Mouse (Mus musculus) heart, embryonic 16.5 days (tissue): ENCODE data around the gene Gm11146. TPM values are rescaled to one million over a fixed set of nuclear protein-coding genes. Genes with fewer than 3 reads are reported as not detected.

Source experiments
- ATAC-seq: fragments of 200-750 bp; cut with Nextera tagmentation; replicated peaks from 2 replicates; pipeline ENCODE4 v1.8.0; 2017; ENCODE audit warnings: moderate number of reproducible peaks; ENCODE audit not compliant: insufficient read depth, low FRiP score; ENCODE audit errors: extremely low read depth
- H3K27ac ChIP-seq: fragments of 300-500 bp; sonication (generic); 2 replicates; pipeline ENCODE4 v1.5.1; 2014; ENCODE audit warnings: mild to moderate bottlenecking, low read length, control low read depth, moderate library complexity
- H3K27me3 ChIP-seq: fragments of 300-500 bp; sonication (generic); 2 replicates; pipeline ENCODE4 v1.6.1; 2014; ENCODE audit warnings: low read length, mixed read lengths; ENCODE audit not compliant: control insufficient read depth, insufficient read depth
- H3K36me3 ChIP-seq: fragments of 300-500 bp; sonication (generic); 2 replicates; pipeline ENCODE4 v1.6.1; 2014; ENCODE audit not compliant: control insufficient read depth, insufficient read depth
- H3K4me1 ChIP-seq: fragments of 300-500 bp; sonication (generic); 2 replicates; pipeline ENCODE4 v1.6.1; 2014; ENCODE audit warnings: low read length, mixed read lengths; ENCODE audit not compliant: control insufficient read depth, insufficient read depth
- H3K4me2 ChIP-seq: fragments of 300-500 bp; sonication (generic); 2 replicates; pipeline ENCODE4 v1.6.1; 2014; ENCODE audit warnings: low read depth, mild to moderate bottlenecking, control low read depth, low read length
- H3K4me3 ChIP-seq: fragments of 300-500 bp; sonication (generic); 2 replicates; pipeline ENCODE4 v1.5.1; 2014; ENCODE audit warnings: mild to moderate bottlenecking, control low read depth, low read length
- H3K9ac ChIP-seq: fragments of 300-500 bp; sonication (generic); 2 replicates; pipeline ENCODE4 v1.6.1; 2014; ENCODE audit warnings: low read length, control low read depth
- H3K9me3 ChIP-seq: fragments of 300-500 bp; sonication (generic); replicated peaks from 2 replicates; pipeline ENCODE4 v1.6.1; 2016; ENCODE audit warnings: low read length; ENCODE audit not compliant: control insufficient read depth
- WGBS: fragments of 180-500 bp; shearing (Covaris S2); extraction: QIAGEN DNeasy Blood & Tissue Kit; methylation state at CpG from one replicate; pipeline ENCODE4 v1.1.7; 2014; 5-methylcytosine and 5-hydroxymethylcytosine counted together
- microRNA counts: library from miRNA; unstranded; fragments of <30 nt; microRNA quantifications from one replicate; lab custom pipeline; 2016
- microRNA-seq: library from miRNA; unstranded; fragments of <30 nt; microRNA quantifications from one replicate; pipeline ENCODE4, GENCODE M21; 2017
- polyA plus RNA-seq: library from polyadenylated mRNA; unstranded; fragments of >200 nt; fragmentation: Nextera tagmentation; extraction: Ambion mirVana; gene quantifications from 2 replicates; pipeline ENCODE4 v1.2.1, GENCODE M21; 2015

Gene Gm11146
- polyA plus RNA-seq, 1 experiment from 2014 or later, result not detected

GRCm38 (mm10) chr16:77592986-77593385 lies 8.9 kb downstream of the Gm11146 start:
- peak overlapping the region; percentile 61 for H3K27ac ChIP-seq
- WGBS, result 69% methylated on average over 3 of the region's 3 CpGs
- H3K4me3 ChIP-seq, result no peak overlapping the region
- H3K9me3 ChIP-seq, result 0 out of 2 replicates have a peak, but pooled peaks cover 2% of the 10 kb centered on the region
- no peaks in the 10 kb centered on the region for H3K27me3 ChIP-seq
- no peaks in the 10 kb centered on the region for H3K36me3 ChIP-seq
- ATAC-seq, result no peak
- H3K4me1 ChIP-seq, result peaks cover 12% of the 10 kb centered on the region
- no peak overlapping the region for H3K4me2 ChIP-seq
- no peak overlapping the region for H3K9ac ChIP-seq

- H3K9ac ChIP-seq, result no peak overlapping the region
- WGBS, result 78% methylated on average over 5 of the region's 5 CpGs
- no peak overlapping the region for H3K27ac ChIP-seq
- no peak overlapping the region for H3K4me2 ChIP-seq
- no peaks in the 10 kb centered on the region for H3K4me1 ChIP-seq
- no peaks in the 10 kb centered on the region for H3K27me3 ChIP-seq
- H3K4me3 ChIP-seq, result no peak overlapping the region
- peaks cover 5% of the 10 kb centered on the region; the same call in 1 of the 2 replicates for H3K9me3 ChIP-seq
- no peak for ATAC-seq
- H3K36me3 ChIP-seq, result no peaks in the 10 kb centered on the region; the same call in 1 of the 2 replicates
These were observed 28.9 kb downstream of the Gm11146 start for GRCm38 (mm10) chr16:77573036-77573435.

GRCm38 (mm10) chr16:77569457-77569856 lies 32.4 kb downstream of the Gm11146 start:
- Histone ChIP-seq H3K9me3 (peaks cover 5% of the 10 kb centered on the region; the same call in 1 of the 2 replicates), H3K4me2 (no peak overlapping the region), H3K27me3 (no peaks in the 10 kb centered on the region), H3K9ac (no peak overlapping the region), H3K4me1 (peaks cover 4% of the 10 kb centered on the region; the same call in 1 of the 2 replicates), H3K27ac (no peak overlapping the region), H3K4me3 (no peak overlapping the region; the same call in 1 of the 2 replicates), H3K36me3 (no peaks in the 10 kb centered on the region; the same call in 1 of the 2 replicates)
- ATAC-seq, result no peak
- WGBS, result 82% methylated on average over 8 of the region's 8 CpGs

DNA sequence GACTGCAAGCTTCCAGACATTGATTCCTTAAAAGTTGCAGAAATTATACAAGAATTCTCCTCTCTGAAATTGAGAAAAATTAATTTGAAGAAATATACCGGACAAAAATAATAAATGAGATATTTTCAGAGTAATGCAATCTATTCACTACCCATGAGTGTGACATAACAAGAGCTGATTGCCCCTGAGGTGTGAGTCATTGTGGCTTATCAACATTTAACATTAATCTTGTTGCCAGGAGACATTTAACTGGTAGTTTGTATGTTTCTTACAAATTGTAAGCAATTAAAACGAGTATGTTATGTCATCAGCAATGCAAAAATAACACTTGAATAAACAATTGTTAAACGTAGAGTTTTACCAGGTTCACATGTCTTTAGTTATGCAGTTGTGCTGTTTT lies 33.5 kb downstream of the Gm11146 start:
- no peak overlapping the region for H3K4me2 ChIP-seq
- H3K4me1 ChIP-seq, result peaks cover 4% of the 10 kb centered on the region; the same call in 1 of the 2 replicates
- peaks cover 5% of the 10 kb centered on the region; the same call in 1 of the 2 replicates for H3K9me3 ChIP-seq
- ATAC-seq, result no peak
- H3K4me3 ChIP-seq, result no peak overlapping the region
- no peaks in the 10 kb centered on the region for H3K27me3 ChIP-seq
- no peaks in the 10 kb centered on the region; the same call in 1 of the 2 replicates for H3K36me3 ChIP-seq
- WGBS, result 48% methylated on average over 3 of the region's 3 CpGs
- no peak overlapping the region for H3K27ac ChIP-seq
- H3K9ac ChIP-seq, result no peak overlapping the region

GRCm38 (mm10) chr16:77562852-77563251 lies 39.0 kb downstream of the Gm11146 start:
- Histone ChIP-seq H3K27ac (no peak overlapping the region), H3K4me1 (peaks cover 4% of the 10 kb centered on the region; the same call in 1 of the 2 replicates), H3K9me3 (no peaks in the 10 kb centered on the region), H3K9ac (no peak overlapping the region), H3K36me3 (no peaks in the 10 kb centered on the region), H3K27me3 (no peaks in the 10 kb centered on the region), H3K4me2 (no peak overlapping the region), H3K4me3 (no peak overlapping the region)
- WGBS, result 86% methylated on average over 3 of the region's 3 CpGs
- no peak for ATAC-seq

GRCm38 (mm10) chr16:77556446-77557105 lies 45.3 kb downstream of the Gm11146 start:
- no peaks in the 10 kb centered on the region for H3K27me3 ChIP-seq
- no peak for ATAC-seq
- no peaks in the 10 kb centered on the region for H3K4me1 ChIP-seq
- H3K27ac ChIP-seq, result no peak overlapping the region
- H3K4me2 ChIP-seq, result no peak overlapping the region
- no peak overlapping the region for H3K9ac ChIP-seq
- 91% methylated on average over 10 of the region's 10 CpGs for WGBS
- H3K36me3 ChIP-seq, result 0 out of 2 replicates have a peak, but pooled peaks cover 5% of the 10 kb centered on the region
- H3K4me3 ChIP-seq, result no peak overlapping the region
- no peaks in the 10 kb centered on the region for H3K9me3 ChIP-seq

GRCm38 (mm10) chr16:77551051-77551450 lies 50.8 kb downstream of the Gm11146 start:
- no peaks in the 10 kb centered on the region for H3K27me3 ChIP-seq
- H3K27ac ChIP-seq, result no peak overlapping the region
- H3K36me3 ChIP-seq, result no peaks in the 10 kb centered on the region
- no peak overlapping the region for H3K4me2 ChIP-seq
- no peaks in the 10 kb centered on the region for H3K4me1 ChIP-seq
- H3K9me3 ChIP-seq, result no peaks in the 10 kb centered on the region
- H3K9ac ChIP-seq, result no peak overlapping the region
- WGBS, result 78% methylated on average over 3 of the region's 3 CpGs
- H3K4me3 ChIP-seq, result no peak overlapping the region
- no peak for ATAC-seq

MicroRNAs encoded within 50 kb of the gene (microRNA counts, 519-probe panel; counts per million panel counts)
- microRNA mmu-miR-125b-5p (lab: Ali Mortazavi, UCI) (4,672 counts per million, percentile 100 among the panel's probes with 10 or more counts), microRNA mmu-miR-99a (lab: Ali Mortazavi, UCI) (3,792 counts per million, percentile 91 among the panel's probes with 10 or more counts)

Small RNAs within 50 kb of the gene (microRNA-seq; reads per million reads assigned to microRNA genes)
- gene Mir125b-2, result 595 reads per million, percentile 74 among the genes with 10 or more reads in this experiment
- 74,224 reads per million, percentile 99 among the genes with 10 or more reads in this experiment for gene Mir99a
- gene Mirlet7c-1, result 127 reads per million, percentile 54 among the genes with 10 or more reads in this experiment
